Comparison of ENCODE assay signal across 13 mouse cellular contexts in the genomic region with DNA sequence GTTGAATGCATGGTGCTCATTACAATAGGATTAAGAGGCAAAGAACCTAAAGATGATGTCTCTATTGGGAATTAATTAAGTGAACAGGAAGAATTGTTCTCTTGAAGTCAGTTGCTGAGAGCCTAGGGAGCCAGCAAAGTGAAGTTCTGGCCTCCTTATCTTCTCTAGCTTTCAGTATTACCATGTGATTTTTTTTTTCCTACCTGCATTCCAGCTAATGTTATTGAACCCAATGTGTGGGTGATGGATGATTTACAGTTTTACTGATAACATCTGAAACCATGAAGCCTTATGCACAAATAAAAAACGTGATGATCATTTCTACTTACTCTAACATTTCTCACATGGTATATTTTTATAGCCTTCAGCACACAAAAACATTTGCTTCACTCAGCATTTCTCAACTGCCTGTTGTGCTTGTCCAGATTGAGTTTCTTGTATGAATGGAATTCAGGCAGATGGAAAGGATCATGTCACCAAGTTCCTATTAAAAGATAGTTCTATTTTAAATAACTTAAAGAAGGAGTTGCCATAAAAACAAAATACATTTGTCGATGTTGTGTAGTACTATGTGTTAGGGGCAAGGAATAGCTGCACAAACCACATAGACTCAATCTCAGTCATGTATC.
"Had no signal": no experiment of that assay in that cellular context is flagged by ENCODE, and none has a peak within 500 bp of the region (broad histone marks: within the 10 kb centered on the region; RNA-seq: fewer than 3 reads in every experiment).

No protein-coding gene starts in this region.

- H3K9me3 ChIP-seq: midbrain, embryonic 12.5 days; neural tube, embryonic 15.5 days; stomach, embryonic 15.5 days had no signal

- H3K27ac ChIP-seq: left cerebral cortex, adult 2 months; liver, embryonic 14.5 days; midbrain, embryonic 12.5 days; neural tube, embryonic 15.5 days; stomach, embryonic 15.5 days had no signal

- H3K4me2 ChIP-seq: midbrain, embryonic 12.5 days; neural tube, embryonic 15.5 days; stomach, embryonic 15.5 days had no signal

- H3K27me3 ChIP-seq: midbrain, embryonic 12.5 days; neural tube, embryonic 15.5 days; stomach, embryonic 15.5 days had no signal

- H3K36me3 ChIP-seq: midbrain, embryonic 12.5 days; neural tube, embryonic 15.5 days; stomach, embryonic 15.5 days had no signal

- H3K4me3 ChIP-seq: left cerebral cortex, adult 2 months; midbrain, embryonic 12.5 days; neural tube, embryonic 15.5 days; stomach, embryonic 15.5 days had no signal

- DNase-seq: kidney, adult 18-20 months; kidney, postnatal 25 days; lung, adult 2 months; right cerebral cortex, postnatal 4 days; spleen, adult 18-20 months; thymus, adult 2 months; thymus, postnatal 25 days had no signal

- H3K4me1 ChIP-seq: neural tube, embryonic 15.5 days; stomach, embryonic 15.5 days had no signal

- ATAC-seq: midbrain, embryonic 16.5 days had no signal

- H3K9ac ChIP-seq: liver, embryonic 14.5 days; midbrain, embryonic 12.5 days; neural tube, embryonic 15.5 days; stomach, embryonic 15.5 days had no signal
